Mouse (Mus musculus): ENCODE measurements around the gene Prpf6. TPM values are rescaled to one million over a fixed set of nuclear protein-coding genes. Genes with fewer than 3 reads are reported as not detected.

Gene Prpf6
- total RNA-seq, 2 experiments from 2014 or later = 36.0 to 38.3 TPM

- intact Hi-C loops (cut with DNase I) = no loop called here
These were observed 12.7 kb upstream of the Prpf6 start for GRCm38 (mm10) chr2:181578790-181579618.

GRCm38 (mm10) chr2:181579681-181580080 is 12.0 kb upstream of the Prpf6 start:
- no peak for DNase-seq
- intact Hi-C loops (cut with DNase I) = loop anchor here (5.0 kb wide), 1 partner anchor 187 kb away; no protein-coding TSS in a partner anchor

More at GRCm38 (mm10) chr2:181578790-181579618, 12.7 kb upstream of the Prpf6 start:
- no peak for DNase-seq

- intact Hi-C loops (cut with DNase I) = loop anchor here (5.0 kb wide), 1 partner anchor 188 kb away; no protein-coding TSS in a partner anchor
- peak in 1 of 2 experiments; percentile 1 for DNase-seq
These were observed 11.4 kb upstream of the Prpf6 start for GRCm38 (mm10) chr2:181580131-181580772.

GRCm38 (mm10) chr2:181581016-181581401 is 10.7 kb upstream of the Prpf6 start:
- peak; percentile 81 to 83 for DNase-seq
- intact Hi-C loops (cut with DNase I) = loop anchor here (1.0 to 5.0 kb wide), 2 partner anchors 61 to 189 kb away; partner anchors contain the start of gene Dnajc5

- peak; percentile 88 for DNase-seq
- intact Hi-C loops (cut with DNase I) = loop anchor here (1.0 to 5.0 kb wide), 2 partner anchors 61 to 189 kb away; partner anchors contain the start of gene Dnajc5
These were observed 10.1 kb upstream of the Prpf6 start for GRCm38 (mm10) chr2:181581402-181582120.

- DNase-seq = no peak
- intact Hi-C loops (cut with DNase I) = loop anchor here (5.0 kb wide), 1 partner anchor 190 kb away; no protein-coding TSS in a partner anchor
These were observed 9.3 kb upstream of the Prpf6 start for GRCm38 (mm10) chr2:181582358-181582757.

- intact Hi-C loops (cut with DNase I) = loop anchor here (5.0 kb wide), 1 partner anchor 191 kb away; no protein-coding TSS in a partner anchor
These were observed 8.7 kb upstream of the Prpf6 start for GRCm38 (mm10) chr2:181582939-181583338.

GRCm38 (mm10) chr2:181583460-181584257 is 8.0 kb upstream of the Prpf6 start:
- DNase-seq = no peak
- intact Hi-C loops (cut with DNase I) = loop anchor here (5.0 kb wide), 1 partner anchor 191 kb away; no protein-coding TSS in a partner anchor

More at GRCm38 (mm10) chr2:181582939-181583338, 8.7 kb upstream of the Prpf6 start:
- no peak for DNase-seq

GRCm38 (mm10) chr2:181584411-181584942 is 7.2 kb upstream of the Prpf6 start, which contains the start of gene Uckl1:
Gene Uckl1, minus strand, starts transcription at chr2:181584892.
- intact Hi-C loops (cut with DNase I) = loop anchor here (5.0 kb wide), 1 partner anchor 192 kb away; no protein-coding TSS in a partner anchor
- no peak for DNase-seq

- no peak for DNase-seq
- intact Hi-C loops (cut with DNase I) = no loop called here
These were observed 6.2 kb upstream of the Prpf6 start for GRCm38 (mm10) chr2:181585506-181585905.

GRCm38 (mm10) chr2:181586124-181586523 is 5.5 kb upstream of the Prpf6 start:
- intact Hi-C loops (cut with DNase I) = no loop called here
- no peak for DNase-seq

- intact Hi-C loops (cut with DNase I) = no loop called here
- no peak for DNase-seq
These were observed 3.9 kb upstream of the Prpf6 start for GRCm38 (mm10) chr2:181587796-181588195.

GRCm38 (mm10) chr2:181588229-181588780 is 3.4 kb upstream of the Prpf6 start:
- intact Hi-C loops (cut with DNase I) = no loop called here
- no peak for DNase-seq

- intact Hi-C loops (cut with DNase I) = no loop called here
These were observed 2.5 kb upstream of the Prpf6 start for GRCm38 (mm10) chr2:181589011-181589731.

GRCm38 (mm10) chr2:181589732-181590105 is 1.9 kb upstream of the Prpf6 start:
- DNase-seq = no peak
- intact Hi-C loops (cut with DNase I) = no loop called here

More at GRCm38 (mm10) chr2:181589011-181589731, 2.5 kb upstream of the Prpf6 start:
- no peak for DNase-seq

- intact Hi-C loops (cut with DNase I) = no loop called here
- DNase-seq = no peak
These were observed 1.2 kb upstream of the Prpf6 start for GRCm38 (mm10) chr2:181590471-181590870.

GRCm38 (mm10) chr2:181592231-181593041 is 768 bp downstream of the Prpf6 start, which contains the start of gene Zfp512b:
Gene Zfp512b, minus strand, starts transcription at chr2:181592803.
- peak; percentile 50 to 68 for DNase-seq
- intact Hi-C loops (cut with DNase I) = no loop called here

Measured in heart, postnatal 36 days (tissue).